Mouse (Mus musculus) forebrain, embryonic 11.5 days (tissue): ENCODE measurements at regions not wholly inside any gene's neighbourhood (a gene's known extent, or its start where the extent isn't known, plus 50 kb on each side); places are given as distances from the start of the nearest gene placed in this dataset.
A peak's percentile ranks its signal among the peaks of the same experiment; 100 is the strongest.

Experiments used
- ATAC-seq: fragments of 200-750 bp; cut with Nextera tagmentation; replicated peaks from 2 replicates; pipeline ENCODE4 v1.8.0; 2017; ENCODE audit warnings: moderate TSS enrichment; ENCODE audit not compliant: low FRiP score
- DNase-seq: peaks from one replicate; pipeline ENCODE4 v3.0.0-alpha.2; 2017; ENCODE audit warnings: low spot score
- H3K27ac ChIP-seq: fragments of 300-500 bp; sonication (generic); 2 replicates; pipeline ENCODE4 v1.5.1; 2014; ENCODE audit warnings: low read depth, low read length
- H3K27me3 ChIP-seq: fragments of 300-500 bp; sonication (generic); 2 replicates; pipeline ENCODE4 v1.6.1; 2014; ENCODE audit warnings: mild to moderate bottlenecking, low read length, mixed read lengths; ENCODE audit not compliant: control insufficient read depth, insufficient read depth
- H3K36me3 ChIP-seq: fragments of 300-500 bp; sonication (generic); 2 replicates; pipeline ENCODE4 v1.6.1; 2014; ENCODE audit warnings: mild to moderate bottlenecking, low read length, moderate library complexity, mixed read lengths; ENCODE audit not compliant: control insufficient read depth, insufficient read depth
- H3K4me1 ChIP-seq: fragments of 300-500 bp; sonication (generic); replicated peaks from 2 replicates; pipeline ENCODE4 v1.6.1; 2014; ENCODE audit warnings: low read length, mixed read lengths; ENCODE audit not compliant: control insufficient read depth, insufficient read depth
- H3K4me2 ChIP-seq: fragments of 300-500 bp; sonication (generic); 2 replicates; pipeline ENCODE4 v1.6.1; 2014; ENCODE audit warnings: low read depth, mild to moderate bottlenecking, low read length, moderate library complexity, mixed read lengths; ENCODE audit not compliant: severe bottlenecking
- H3K4me3 ChIP-seq: fragments of 300-500 bp; sonication (generic); 2 replicates; pipeline ENCODE4 v1.5.1; 2014; ENCODE audit warnings: low read depth, low read length
- H3K9ac ChIP-seq: fragments of 300-500 bp; sonication (generic); 2 replicates; pipeline ENCODE4 v1.6.1; 2014; ENCODE audit warnings: low read length
- H3K9me3 ChIP-seq: fragments of 300-500 bp; sonication (generic); 2 replicates; pipeline ENCODE4 v1.6.1; 2016; ENCODE audit warnings: low read length, mixed read lengths; ENCODE audit not compliant: control insufficient read depth
- WGBS: fragments of 180-500 bp; shearing (Covaris S2); extraction: QIAGEN DNeasy Blood & Tissue Kit; methylation state at CpG from one replicate; pipeline ENCODE4 v1.1.7; 2014; 5-methylcytosine and 5-hydroxymethylcytosine counted together

DNA sequence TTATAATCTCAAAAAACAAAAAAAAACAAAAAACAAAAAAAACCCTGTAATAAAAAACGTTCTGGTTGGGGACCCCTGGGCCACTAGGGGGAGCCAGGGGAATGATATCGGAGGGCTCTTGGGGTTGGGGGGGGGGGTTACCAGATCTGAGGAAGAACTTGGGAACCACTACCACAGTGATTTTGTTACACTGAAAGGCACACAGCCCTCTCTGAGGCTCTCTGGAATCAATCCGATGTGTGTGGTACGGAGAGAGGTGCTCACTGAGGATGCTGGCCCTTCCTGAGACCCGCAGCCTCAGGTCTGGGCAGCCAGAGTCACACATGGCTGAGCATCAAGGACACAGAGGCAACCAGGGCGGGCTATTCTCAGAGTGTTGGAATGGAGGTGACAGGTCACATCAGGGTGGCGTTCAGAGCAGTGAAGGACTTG lies 89.9 kb upstream of the Pabpc6 start:
- H3K27ac ChIP-seq = 0 out of 2 replicates have a peak overlapping the region, but pooled peaks have one; percentile 2
- peak; percentile 79 for DNase-seq
- H3K4me2 ChIP-seq = no peak overlapping the region
- WGBS = 11% methylated on average over 7 of the region's 7 CpGs
- no peak overlapping the region for H3K4me3 ChIP-seq
- no peaks in the 10 kb centered on the region for H3K36me3 ChIP-seq
- H3K4me1 ChIP-seq = peaks cover 8% of the 10 kb centered on the region
- no peaks in the 10 kb centered on the region for H3K9me3 ChIP-seq
- H3K9ac ChIP-seq = no peak overlapping the region; the same call in 1 of the 2 replicates
- ATAC-seq = peak; percentile 57
- H3K27me3 ChIP-seq = no peaks in the 10 kb centered on the region

DNA sequence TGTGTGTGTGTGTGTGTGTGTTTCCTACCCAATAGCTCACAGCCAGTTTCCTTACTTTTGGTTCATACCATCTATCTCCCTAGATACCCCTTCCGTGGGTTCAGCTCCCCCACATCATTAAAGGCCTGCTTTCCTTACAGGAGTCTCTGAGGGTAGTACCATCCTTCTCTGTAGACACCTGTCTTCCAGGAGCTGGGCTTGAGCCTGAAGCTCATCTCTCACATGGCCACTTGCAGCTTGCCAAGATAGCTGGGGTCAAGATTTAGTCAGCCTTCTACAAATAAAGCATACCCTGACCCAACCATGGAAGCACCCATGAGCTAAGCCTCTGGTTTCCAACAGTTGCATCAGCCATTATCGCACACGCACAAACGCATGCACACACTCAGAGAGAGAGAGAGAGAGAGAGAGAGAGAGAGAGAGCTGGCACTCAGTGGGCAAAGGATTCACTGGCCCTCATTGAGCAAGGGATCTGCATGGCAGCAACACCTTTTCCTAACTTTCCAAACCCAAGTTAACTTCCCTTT lies 88.3 kb upstream of the Pabpc6 start:
- H3K27ac ChIP-seq = no peak overlapping the region
- H3K36me3 ChIP-seq = no peaks in the 10 kb centered on the region
- H3K27me3 ChIP-seq = no peaks in the 10 kb centered on the region
- ATAC-seq = no peak
- no peak for DNase-seq
- peaks cover 6% of the 10 kb centered on the region for H3K4me1 ChIP-seq
- no peaks in the 10 kb centered on the region for H3K9me3 ChIP-seq
- H3K4me3 ChIP-seq = no peak overlapping the region
- whole genome bisulfite sequencing = 96% methylated on average over 4 of the region's 4 CpGs
- H3K9ac ChIP-seq = no peak overlapping the region
- no peak overlapping the region for H3K4me2 ChIP-seq

DNA sequence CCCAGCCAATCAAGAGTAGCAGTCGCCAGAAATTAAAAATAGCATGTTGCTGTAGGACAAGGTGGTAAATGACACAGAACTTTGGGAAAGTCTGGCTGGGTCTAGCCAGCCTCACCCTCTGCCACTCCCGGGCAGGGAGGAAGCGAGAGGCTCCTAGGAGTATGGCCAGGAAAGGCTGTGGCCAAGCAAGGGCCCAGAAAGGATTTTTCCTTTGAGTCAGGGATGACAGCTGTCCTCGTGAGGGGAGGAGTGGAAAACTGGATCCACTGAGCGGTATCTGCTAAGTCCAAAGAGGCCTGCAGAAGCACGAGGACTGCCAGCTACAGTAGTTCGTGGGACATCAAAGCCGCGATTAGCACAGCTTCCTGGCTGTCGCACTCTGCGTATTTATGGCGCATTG lies 87.2 kb upstream of the Pabpc6 start:
- Histone ChIP-seq H3K4me1 (peaks cover 2% of the 10 kb centered on the region; the same call in 1 of the 2 replicates), H3K4me2 (no peak overlapping the region), H3K27ac (no peak overlapping the region), H3K36me3 (no peaks in the 10 kb centered on the region), H3K27me3 (no peaks in the 10 kb centered on the region), H3K9me3 (no peaks in the 10 kb centered on the region), H3K9ac (no peak overlapping the region), H3K4me3 (no peak overlapping the region)
- DNase-seq (no peak), ATAC-seq (no peak)
- WGBS = 86% methylated on average over 12 of the region's 12 CpGs

DNA sequence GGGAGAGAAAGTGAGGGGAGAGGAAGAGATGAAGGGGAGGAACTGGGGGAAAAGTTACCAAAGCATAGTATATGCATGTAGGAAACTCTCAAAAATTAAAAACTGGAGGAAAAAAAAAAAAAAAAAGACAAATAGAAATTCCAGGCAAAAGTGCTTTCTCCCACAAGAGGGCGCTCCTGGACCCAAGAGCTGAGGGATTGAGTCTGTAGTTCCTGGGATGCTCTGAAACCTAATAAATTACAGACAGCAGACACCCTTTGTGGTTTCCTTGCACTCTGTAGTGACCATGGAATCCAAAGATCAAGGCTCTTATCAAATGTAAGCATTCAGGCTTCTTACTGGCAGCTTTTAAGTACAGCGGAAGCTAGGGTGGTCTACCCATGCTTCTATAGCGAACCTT lies 86.7 kb upstream of the Pabpc6 start:
- no peaks in the 10 kb centered on the region for H3K36me3 ChIP-seq
- no peak overlapping the region for H3K4me2 ChIP-seq
- no peaks in the 10 kb centered on the region for H3K9me3 ChIP-seq
- H3K4me3 ChIP-seq = no peak overlapping the region
- H3K27ac ChIP-seq = no peak overlapping the region
- ATAC-seq (no peak), DNase-seq (peak; percentile 77)
- H3K27me3 ChIP-seq = no peaks in the 10 kb centered on the region
- peaks cover 2% of the 10 kb centered on the region; the same call in 1 of the 2 replicates for H3K4me1 ChIP-seq
- 62% methylated on average over 3 of the region's 3 CpGs for WGBS
- H3K9ac ChIP-seq = no peak overlapping the region

DNA sequence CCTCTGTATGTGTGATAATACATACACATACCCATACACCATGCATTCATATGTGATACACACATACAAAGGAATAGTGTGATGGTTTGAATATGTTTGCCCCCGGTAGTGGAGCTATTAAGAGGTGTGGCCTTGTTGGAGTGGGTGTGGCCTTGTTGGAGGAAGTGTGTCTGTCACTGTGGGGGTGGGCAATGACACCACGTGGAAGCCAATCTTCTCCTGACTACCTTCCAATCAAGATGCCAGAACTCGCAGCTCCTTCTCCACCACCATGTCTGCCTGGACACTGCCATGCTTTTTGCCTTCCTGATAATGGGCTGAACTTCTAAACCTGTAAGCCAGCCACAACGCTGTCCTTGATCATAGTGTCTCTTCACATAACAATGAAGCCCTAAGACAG lies 86.1 kb upstream of the Pabpc6 start:
- Histone ChIP-seq H3K27ac (no peak overlapping the region), H3K27me3 (no peaks in the 10 kb centered on the region), H3K36me3 (no peaks in the 10 kb centered on the region), H3K4me1 (peaks cover 2% of the 10 kb centered on the region; the same call in 1 of the 2 replicates), H3K9me3 (no peaks in the 10 kb centered on the region), H3K4me3 (no peak overlapping the region), H3K4me2 (no peak overlapping the region), H3K9ac (no peak overlapping the region)
- 77% methylated on average over 4 of the region's 4 CpGs for WGBS
- ATAC-seq = no peak
- DNase-seq = no peak

DNA sequence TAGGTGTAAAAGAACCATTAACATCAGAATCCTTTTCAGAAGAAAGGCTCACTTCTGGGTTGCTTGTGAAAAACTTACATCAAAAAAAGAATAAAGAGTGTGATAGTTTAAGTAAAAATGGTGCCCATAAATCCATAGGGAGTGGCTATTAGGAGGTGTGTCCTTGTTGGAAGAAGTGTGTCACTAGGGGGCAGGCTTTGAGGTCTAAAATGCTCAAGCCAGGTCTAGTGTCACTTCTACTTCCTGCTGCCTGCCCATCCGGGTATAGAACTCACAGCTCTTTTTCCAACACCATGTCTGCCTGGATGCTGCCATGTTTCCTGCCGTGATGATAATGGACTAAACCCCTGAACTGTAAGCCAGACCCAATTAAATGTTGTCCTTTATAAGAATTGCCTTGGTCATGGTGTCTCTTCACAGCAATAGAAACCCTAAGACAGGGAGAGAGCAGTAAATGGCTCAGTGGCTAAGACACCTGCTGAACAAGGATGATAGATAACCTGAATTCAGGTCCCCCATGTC lies 85.4 kb upstream of the Pabpc6 start:
- no peak overlapping the region for H3K4me2 ChIP-seq
- no peaks in the 10 kb centered on the region for H3K36me3 ChIP-seq
- peaks cover 2% of the 10 kb centered on the region; the same call in 1 of the 2 replicates for H3K4me1 ChIP-seq
- H3K27me3 ChIP-seq = no peaks in the 10 kb centered on the region
- 84% methylated on average over 2 of the region's 2 CpGs for WGBS
- H3K4me3 ChIP-seq = no peak overlapping the region
- H3K9ac ChIP-seq = no peak overlapping the region
- ATAC-seq (no peak), DNase-seq (no peak)
- H3K9me3 ChIP-seq = no peaks in the 10 kb centered on the region
- H3K27ac ChIP-seq = no peak overlapping the region

DNA sequence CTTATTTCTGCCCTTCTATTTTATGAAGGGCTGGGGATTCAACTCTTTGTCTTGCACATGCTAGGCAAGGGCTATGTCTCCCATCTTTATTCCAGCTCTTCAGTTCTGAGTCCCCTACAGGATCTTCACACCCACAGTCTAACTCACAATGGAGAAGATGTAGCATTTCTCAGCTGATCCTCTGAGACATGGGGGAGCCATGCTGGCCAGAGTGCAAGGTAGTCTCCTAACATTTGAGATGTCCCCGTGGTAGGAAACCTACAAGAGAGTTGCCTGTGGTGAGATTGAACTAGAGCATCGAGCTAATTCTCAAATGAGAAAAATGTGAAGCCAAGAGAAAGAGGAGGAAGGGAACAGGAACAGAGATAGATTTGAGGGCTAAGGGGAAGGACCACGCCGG lies 83.3 kb upstream of the Pabpc6 start:
- H3K27me3 ChIP-seq = no peaks in the 10 kb centered on the region
- 0 out of 2 replicates have a peak, but pooled peaks cover 2% of the 10 kb centered on the region for H3K4me1 ChIP-seq
- WGBS = 85% methylated on average over 4 of the region's 4 CpGs
- no peak overlapping the region for H3K4me2 ChIP-seq
- DNase-seq (no peak), ATAC-seq (no peak)
- H3K9ac ChIP-seq = no peak overlapping the region
- H3K4me3 ChIP-seq = no peak overlapping the region
- no peaks in the 10 kb centered on the region for H3K36me3 ChIP-seq
- H3K9me3 ChIP-seq = no peaks in the 10 kb centered on the region
- H3K27ac ChIP-seq = no peak overlapping the region

DNA sequence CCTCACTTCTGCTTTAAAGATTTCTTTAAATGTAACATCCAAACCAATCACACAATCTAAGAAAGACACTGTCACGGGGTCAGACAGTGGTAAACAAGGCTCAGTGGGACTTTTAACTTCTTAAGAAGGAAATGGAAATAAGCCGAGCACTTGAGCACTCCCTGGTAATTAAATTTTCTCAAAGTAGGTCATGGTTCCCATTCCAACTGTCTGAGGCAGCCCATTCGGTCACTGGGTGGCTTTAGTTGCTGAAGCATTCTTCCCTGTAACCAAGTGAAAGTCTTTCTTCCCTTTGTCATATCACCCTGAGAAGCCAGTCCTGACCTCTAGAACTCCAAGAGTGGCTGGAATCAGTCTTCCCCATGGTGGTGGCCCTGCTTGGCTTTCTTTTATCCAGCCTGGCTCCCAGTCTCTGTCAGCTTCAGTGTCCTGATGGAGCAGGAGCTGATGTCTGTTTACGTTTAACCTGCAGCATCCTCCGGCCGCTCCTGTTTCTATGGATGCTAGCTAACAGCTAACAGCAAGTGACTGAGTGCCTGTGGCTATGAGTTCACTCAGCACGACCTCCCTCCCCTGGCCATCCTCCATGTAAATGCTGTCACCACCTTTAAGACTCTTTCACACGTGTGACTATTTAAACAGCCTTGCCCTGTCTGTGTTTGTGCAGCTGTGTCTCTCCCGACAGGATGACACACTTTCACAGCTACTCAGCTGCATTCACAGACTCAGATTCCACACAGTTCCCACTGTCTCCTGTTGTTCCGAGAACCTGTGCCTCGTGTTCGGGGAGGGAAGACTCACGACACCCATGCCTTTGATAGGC lies 82.0 kb upstream of the Pabpc6 start:
- 62% methylated on average over 13 of the region's 13 CpGs for WGBS

More for the DNA sequence above, 82.0 kb upstream of the Pabpc6 start:
- H3K4me2 ChIP-seq = no peak overlapping the region
- no peak for DNase-seq
- no peak for ATAC-seq
- H3K27me3 ChIP-seq = no peaks in the 10 kb centered on the region
- H3K9me3 ChIP-seq = no peaks in the 10 kb centered on the region
- no peak overlapping the region for H3K4me3 ChIP-seq
- no peaks in the 10 kb centered on the region for H3K36me3 ChIP-seq
- no peak overlapping the region for H3K27ac ChIP-seq
- H3K9ac ChIP-seq = no peak overlapping the region
- H3K4me1 ChIP-seq = 0 out of 2 replicates have a peak, but pooled peaks cover 1% of the 10 kb centered on the region
